Mouse (Mus musculus) liver, embryonic 14.5 days (tissue): ENCODE measurements around the gene Il1f10. TPM values are rescaled to one million over a fixed set of nuclear protein-coding genes. Genes with fewer than 3 reads are reported as not detected.

Experiments used
- ATAC-seq: fragments of 200-750 bp; cut with Nextera tagmentation; 2 replicates; pipeline ENCODE4 v1.8.0; 2017; ENCODE audit warnings: moderate number of reproducible peaks, mild to moderate bottlenecking, moderate library complexity; ENCODE audit not compliant: insufficient read depth
- DNase-seq, 3 experiments: peaks; one replicate each; pipeline ENCODE4 v3.0.0-alpha.2; 2012 to 2013; ENCODE audit warnings: low read depth in 3 of 3, low spot score in 3 of 3
- H3K27ac ChIP-seq: fragments of 300-500 bp; sonication (generic); 2 replicates; pipeline ENCODE4 v1.5.1; 2014; ENCODE audit warnings: moderate library complexity, mild to moderate bottlenecking, control low read depth, inconsistent platforms
- H3K27me3 ChIP-seq: fragments of 300-500 bp; sonication (generic); 2 replicates; pipeline ENCODE4 v1.6.1; 2014; ENCODE audit warnings: mild to moderate bottlenecking, low read length, moderate library complexity; ENCODE audit not compliant: control insufficient read depth, insufficient read depth
- H3K36me3 ChIP-seq: fragments of 300-500 bp; sonication (generic); replicated peaks from 2 replicates; pipeline ENCODE4 v1.6.1; 2014; ENCODE audit warnings: low read depth; ENCODE audit not compliant: control insufficient read depth, insufficient read depth
- H3K4me1 ChIP-seq, 2 experiments: fragments of 200-500 bp in 1 of 2; fragments of 300-500 bp in 1 of 2; sonication (generic) in 1 of 2; replicated peaks; 2 replicates each; pipeline ENCODE4 v1.6.1; 2012 to 2014; ENCODE audit warnings: antibody characterized with exemption in 1 of 2, inconsistent platforms in 1 of 2, low read length in 1 of 2; ENCODE audit not compliant: control insufficient read depth in 2 of 2, insufficient read depth in 2 of 2
- H3K4me2 ChIP-seq: fragments of 300-500 bp; sonication (generic); 2 replicates; pipeline ENCODE4 v1.6.1; 2014; ENCODE audit warnings: low read depth, mild to moderate bottlenecking, control low read depth, moderate library complexity
- H3K4me3 ChIP-seq, 2 experiments: fragments of 200-500 bp in 1 of 2; fragments of 300-500 bp in 1 of 2; sonication (generic) in 1 of 2; 2 replicates each; pipeline ENCODE4 v1.5.1; 2012 to 2014; ENCODE audit warnings: low read depth in 2 of 2, low read length in 2 of 2, mild to moderate bottlenecking in 2 of 2, control low read depth in 1 of 2, inconsistent platforms in 1 of 2, moderate library complexity in 1 of 2; ENCODE audit not compliant: insufficient read depth in 1 of 2
- H3K9ac ChIP-seq: fragments of 300-500 bp; sonication (generic); replicated peaks from 2 replicates; pipeline ENCODE4 v1.6.1; 2014; ENCODE audit warnings: mild to moderate bottlenecking, control low read depth, moderate library complexity
- H3K9me3 ChIP-seq: fragments of 300-500 bp; sonication (generic); 2 replicates; pipeline ENCODE4 v1.6.1; 2016; ENCODE audit warnings: low read length, mixed read lengths; ENCODE audit not compliant: control insufficient read depth
- CTCF ChIP-seq: IDR thresholded peaks from 2 replicates; pipeline ENCODE4 v1.5.1; 2016; ENCODE audit warnings: antibody characterized with exemption, low read depth, control low read depth
- EP300 ChIP-seq: IDR thresholded peaks from 2 replicates; pipeline ENCODE4 v1.6.1; 2016; ENCODE audit warnings: antibody characterized with exemption, low read depth
- WGBS: fragments of 180-500 bp; shearing (Covaris S2); extraction: QIAGEN DNeasy Blood & Tissue Kit; methylation state at CpG from one replicate; pipeline ENCODE4 v1.1.7; 2014; ENCODE audit not compliant: insufficient replicate concordance; 5-methylcytosine and 5-hydroxymethylcytosine counted together
- polyA plus RNA-seq, 2 experiments: library from polyadenylated mRNA; depleted of rRNA in 1 of 2; stranded (reverse) in 1 of 2; unstranded in 1 of 2; fragments of >200 nt; fragmentation: Nextera tagmentation in 1 of 2; extraction: Ambion mirVana in 1 of 2; gene quantifications; 2 replicates each; pipeline versions ENCODE4 v1.2.1 to v1.2.3; 2012 to 2014

Il1f10 gene
- polyA plus RNA-seq, 2 experiments = not detected

DNA sequence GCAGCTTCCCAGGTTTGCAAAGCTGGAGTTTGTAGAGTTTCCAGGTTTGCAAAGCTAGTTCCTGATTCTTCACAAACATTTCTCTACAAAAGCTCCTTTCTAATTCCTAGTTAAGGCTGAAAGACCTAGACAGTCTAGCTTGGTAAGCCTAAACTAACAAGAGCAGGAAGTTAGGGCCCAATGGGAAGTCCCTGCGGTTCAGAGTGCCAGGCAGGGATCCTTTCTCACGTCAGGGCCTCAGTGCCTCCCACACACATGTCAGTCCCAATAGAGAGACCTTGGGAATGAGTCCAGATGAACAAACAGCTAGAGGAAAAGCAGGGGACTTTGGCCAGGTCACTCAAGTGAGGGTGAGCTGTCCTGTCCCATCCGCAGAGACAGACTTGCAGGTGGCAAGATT, 44.3 kb downstream of the Il1f10 start:
- no peak overlapping the region for H3K4me2 ChIP-seq
- peak in 1 of 3 experiments; percentile 26 for DNase-seq

DNA sequence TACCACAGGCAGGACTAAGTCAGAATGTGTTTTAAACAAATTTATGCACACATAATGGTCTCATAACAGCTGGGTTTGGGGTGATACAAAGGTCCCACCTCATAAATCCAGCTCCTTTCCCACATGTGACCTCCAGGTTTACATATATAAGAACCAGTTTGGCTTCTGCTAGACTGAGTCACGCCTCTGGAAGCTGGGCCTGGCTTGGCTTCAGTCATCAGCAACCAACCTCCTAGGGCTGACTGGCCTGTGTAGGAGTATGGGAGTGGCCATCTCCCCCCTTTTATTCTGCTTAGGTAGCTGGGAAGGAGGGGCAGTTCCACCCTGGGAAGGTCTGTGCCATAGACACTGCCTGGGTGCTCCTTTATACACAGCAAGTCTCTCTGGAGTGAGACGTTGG, 45.5 kb downstream of the Il1f10 start, which contains the start of gene Il1rn:
TSS of gene Il1rn (plus strand) at position 309 of the 400 bp plus-strand sequence.
- H3K27ac ChIP-seq = no peak within 1 kb of the TSS
- no peaks in the 10 kb centered on the region for H3K36me3 ChIP-seq
- DNase-seq (no peak), ATAC-seq (no peak)
- no peaks in the 10 kb centered on the region for H3K9me3 ChIP-seq
- H3K4me1 ChIP-seq = peaks cover 0 to 10% of the 10 kb centered on the region in 2 experiments; a peak in 1 of 4 replicates
- no peak within 1 kb of the TSS for H3K4me2 ChIP-seq
- TF ChIP-seq CTCF = no peak
- TF ChIP-seq EP300 = no peak
- no peak within 1 kb of the TSS for H3K4me3 ChIP-seq
- H3K27me3 ChIP-seq = no peaks in the 10 kb centered on the region
- H3K9ac ChIP-seq = no peak within 1 kb of the TSS
- 54% methylated on average over 2 of the region's 2 CpGs for WGBS

More for the DNA sequence above, 44.3 kb downstream of the Il1f10 start:
- TF ChIP-seq CTCF = no peak
- no peak for TF ChIP-seq EP300
- Histone ChIP-seq H3K9ac (no peak overlapping the region), H3K4me3 (no peak overlapping the region), H3K36me3 (no peaks in the 10 kb centered on the region), H3K9me3 (no peaks in the 10 kb centered on the region), H3K27ac (no peak overlapping the region), H3K4me1 (peaks cover 0 to 10% of the 10 kb centered on the region in 2 experiments; a peak in 1 of 4 replicates), H3K27me3 (no peaks in the 10 kb centered on the region)
- ATAC-seq = peak; percentile 78
- 30% methylated on average over 3 of the region's 3 CpGs for WGBS

DNA sequence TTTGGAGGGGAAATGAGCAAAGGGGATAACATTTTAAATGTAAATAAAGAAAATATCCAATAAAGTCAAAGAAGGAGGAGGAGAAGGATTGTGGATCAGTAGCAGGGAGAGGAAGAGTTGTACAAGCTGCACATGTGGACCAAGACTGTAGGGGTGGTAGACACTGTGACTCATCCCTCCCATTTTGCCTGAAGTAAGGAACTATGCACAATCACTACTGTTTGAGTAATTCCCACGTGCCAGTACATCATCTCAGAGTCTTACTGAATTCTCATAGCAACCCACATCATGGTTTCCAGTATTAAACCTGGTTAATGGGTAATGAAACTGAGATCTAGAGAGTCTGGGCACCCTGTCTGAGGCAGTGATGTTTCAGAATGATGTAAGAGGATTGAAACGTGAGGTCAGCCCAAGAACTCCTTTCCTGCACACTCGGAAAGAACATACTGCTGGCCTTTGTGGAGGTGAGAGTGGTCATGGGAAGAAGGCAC, 50.4 kb downstream of the Il1f10 start:
- WGBS = 41% methylated on average over 3 of the region's 3 CpGs
- no peaks in the 10 kb centered on the region for H3K27me3 ChIP-seq
- no peaks in the 10 kb centered on the region for H3K36me3 ChIP-seq
- no peak overlapping the region for H3K9ac ChIP-seq
- no peak for DNase-seq
- no peaks in the 10 kb centered on the region for H3K9me3 ChIP-seq
- TF ChIP-seq CTCF (no peak), EP300 (no peak)
- no peak overlapping the region for H3K4me2 ChIP-seq
- peaks cover 0 to 2% of the 10 kb centered on the region in 2 experiments; a peak in 1 of 4 replicates for H3K4me1 ChIP-seq
- no peak for ATAC-seq
- no peak overlapping the region for H3K27ac ChIP-seq
- no peak overlapping the region for H3K4me3 ChIP-seq

Other genes starting within 250 kb of the Il1f10 start
- 0.15 and 0.17 TPM in 2 replicates for gene Hnmt, start 241.8 kb upstream of the Il1f10 start, polyA plus RNA-seq (2012; rRNA removed)
- 0.33 and 0.52 TPM in 2 replicates for gene Hnmt, start 241.8 kb upstream of the Il1f10 start, polyA plus RNA-seq (2014; fragmentation: Nextera tagmentation; extraction: Ambion mirVana)
- not detected in 2 replicates for gene Tbpl2, start 194.6 kb upstream of the Il1f10 start, polyA plus RNA-seq (2012; rRNA removed)
- not detected in 2 replicates for gene Tbpl2, start 194.6 kb upstream of the Il1f10 start, polyA plus RNA-seq (2014; fragmentation: Nextera tagmentation; extraction: Ambion mirVana)
- gene Il1f8, start 138.0 kb upstream of the Il1f10 start, polyA plus RNA-seq (2012; rRNA removed) = not detected in 2 replicates
- not detected in 2 replicates for gene Il1f8, start 138.0 kb upstream of the Il1f10 start, polyA plus RNA-seq (2014; fragmentation: Nextera tagmentation; extraction: Ambion mirVana)
- gene Il1f9, start 104.7 kb upstream of the Il1f10 start, polyA plus RNA-seq (2012; rRNA removed) = 0.08 and 0.12 TPM in 2 replicates
- 0.08 and 0.11 TPM in 2 replicates for gene Il1f9, start 104.7 kb upstream of the Il1f10 start, polyA plus RNA-seq (2014; fragmentation: Nextera tagmentation; extraction: Ambion mirVana)
- gene Il1f6, start 75.8 kb upstream of the Il1f10 start, polyA plus RNA-seq (2012; rRNA removed) = not detected in 2 replicates
- gene Il1f6, start 75.8 kb upstream of the Il1f10 start, polyA plus RNA-seq (2014; fragmentation: Nextera tagmentation; extraction: Ambion mirVana) = not detected in 2 replicates
- gene Il1f5, start 14.2 kb upstream of the Il1f10 start, polyA plus RNA-seq (2012; rRNA removed) = not detected in 2 replicates
- gene Il1f5, start 14.2 kb upstream of the Il1f10 start, polyA plus RNA-seq (2014; fragmentation: Nextera tagmentation; extraction: Ambion mirVana) = not detected in 2 replicates
- gene Il1rn, start 45.7 kb downstream of the Il1f10 start, polyA plus RNA-seq (2012; rRNA removed) = 3.7 and 4.8 TPM in 2 replicates
- gene Il1rn, start 45.7 kb downstream of the Il1f10 start, polyA plus RNA-seq (2014; fragmentation: Nextera tagmentation; extraction: Ambion mirVana) = 6.3 and 6.4 TPM in 2 replicates
- 5.8 and 7.5 TPM in 2 replicates for gene Psd4, start 76.4 kb downstream of the Il1f10 start, polyA plus RNA-seq (2012; rRNA removed)
- 5.0 and 6.0 TPM in 2 replicates for gene Psd4, start 76.4 kb downstream of the Il1f10 start, polyA plus RNA-seq (2014; fragmentation: Nextera tagmentation; extraction: Ambion mirVana)
- 0.03 TPM in 2 replicates for gene Pax8, start 184.4 kb downstream of the Il1f10 start, polyA plus RNA-seq (2012; rRNA removed)
- not detected in 2 replicates for gene Pax8, start 184.4 kb downstream of the Il1f10 start, polyA plus RNA-seq (2014; fragmentation: Nextera tagmentation; extraction: Ambion mirVana)